Mouse (Mus musculus): ENCODE data around the gene Abcb9. TPM values are rescaled to one million over a fixed set of nuclear protein-coding genes. Genes with fewer than 3 reads are reported as not detected.

Gene Abcb9
- total RNA-seq, 2 experiments from 2014 or later = 55.0 to 57.3 TPM

GRCm38 (mm10) chr5:124051899-124052491 lies 43.6 kb downstream of the Abcb9 start:
- no peak overlapping the region for H3K27ac ChIP-seq
- intact Hi-C loops (cut with DNase I) = no loop called here
- H3K4me3 ChIP-seq = no peak overlapping the region
- no peak for DNase-seq (ENCODE audit: extremely low spot score in 1 of 2, low spot score in 2 of 2)
- TF ChIP-seq CTCF (IDR thresholded peaks at IDR 0.05) = no peak

- intact Hi-C loops (cut with DNase I) = no loop called here
- Histone ChIP-seq H3K27ac (peak overlapping the region; percentile 71), H3K4me3 (no peak overlapping the region)
- no peak for DNase-seq (ENCODE audit: extremely low spot score in 1 of 2, low spot score in 2 of 2)
- TF ChIP-seq CTCF (IDR thresholded peaks at IDR 0.05) = no peak
Measured at GRCm38 (mm10) chr5:124050095-124051050, 45.2 kb downstream of the Abcb9 start.

- H3K27ac ChIP-seq = peak overlapping the region; percentile 71
- no peak for TF ChIP-seq CTCF (IDR thresholded peaks at IDR 0.05)
- no peak overlapping the region for H3K4me3 ChIP-seq
- no peak for DNase-seq (ENCODE audit: extremely low spot score in 1 of 2, low spot score in 2 of 2)
- intact Hi-C loops (cut with DNase I) = no loop called here
Measured at GRCm38 (mm10) chr5:124049249-124050045, 46.2 kb downstream of the Abcb9 start.

GRCm38 (mm10) chr5:124046741-124047401 lies 48.7 kb downstream of the Abcb9 start:
- no peak overlapping the region for H3K27ac ChIP-seq
- DNase-seq (ENCODE audit: extremely low spot score in 1 of 2, low spot score in 2 of 2) = no peak
- no peak overlapping the region for H3K4me3 ChIP-seq
- no peak; the same call in 1 of the 2 replicates for TF ChIP-seq CTCF (IDR thresholded peaks at IDR 0.05)
- intact Hi-C loops (cut with DNase I) = no loop called here

GRCm38 (mm10) chr5:124045453-124046010 lies 50.1 kb downstream of the Abcb9 start:
- no peak for TF ChIP-seq CTCF (IDR thresholded peaks at IDR 0.05)
- DNase-seq (ENCODE audit: extremely low spot score in 1 of 2, low spot score in 2 of 2) = no peak
- intact Hi-C loops (cut with DNase I) = no loop called here

GRCm38 (mm10) chr5:124043999-124044398 lies 51.6 kb downstream of the Abcb9 start:
- H3K4me3 ChIP-seq = no peak overlapping the region
- H3K27ac ChIP-seq = peak overlapping the region; percentile 65
- DNase-seq (ENCODE audit: extremely low spot score in 1 of 2, low spot score in 2 of 2) = no peak
- intact Hi-C loops (cut with DNase I) = loop anchor here (1.0 kb wide), 1 partner anchor 25 kb away; no protein-coding TSS in a partner anchor
- no peak; the same call in 1 of the 2 replicates for TF ChIP-seq CTCF (IDR thresholded peaks at IDR 0.05)

More at GRCm38 (mm10) chr5:124045453-124046010, 50.1 kb downstream of the Abcb9 start:
- Histone ChIP-seq H3K27ac (peak overlapping the region; percentile 38), H3K4me3 (no peak overlapping the region)

GRCm38 (mm10) chr5:124043212-124043978 lies 52.2 kb downstream of the Abcb9 start:
- no peak overlapping the region for H3K4me3 ChIP-seq
- intact Hi-C loops (cut with DNase I) = loop anchor here (1.0 kb wide), 1 partner anchor 24 kb away; no protein-coding TSS in a partner anchor
- peak overlapping the region; percentile 65 for H3K27ac ChIP-seq
- DNase-seq (ENCODE audit: extremely low spot score in 1 of 2, low spot score in 2 of 2) = peak; percentile 70
- no peak for TF ChIP-seq CTCF (IDR thresholded peaks at IDR 0.05)

GRCm38 (mm10) chr5:124041097-124041496 lies 54.5 kb downstream of the Abcb9 start:
- intact Hi-C loops (cut with DNase I) = no loop called here
- DNase-seq (ENCODE audit: extremely low spot score in 1 of 2, low spot score in 2 of 2) = no peak
- Histone ChIP-seq H3K27ac (no peak overlapping the region), H3K4me3 (no peak overlapping the region)
- no peak for TF ChIP-seq CTCF (IDR thresholded peaks at IDR 0.05)

GRCm38 (mm10) chr5:124039602-124040001 lies 56.0 kb downstream of the Abcb9 start:
- no peak for DNase-seq (ENCODE audit: extremely low spot score in 1 of 2, low spot score in 2 of 2)
- Histone ChIP-seq H3K27ac (no peak overlapping the region), H3K4me3 (no peak overlapping the region)
- TF ChIP-seq CTCF (IDR thresholded peaks at IDR 0.05) = no peak
- intact Hi-C loops (cut with DNase I) = no loop called here

GRCm38 (mm10) chr5:124036836-124037235 lies 58.8 kb downstream of the Abcb9 start:
- Histone ChIP-seq H3K4me3 (no peak overlapping the region), H3K27ac (no peak overlapping the region)
- DNase-seq (ENCODE audit: extremely low spot score in 1 of 2, low spot score in 2 of 2) = no peak
- no peak for TF ChIP-seq CTCF (IDR thresholded peaks at IDR 0.05)
- intact Hi-C loops (cut with DNase I) = no loop called here

Data from left cerebral cortex, adult 2 months (tissue).